Mouse (Mus musculus) left cerebral cortex, postnatal 14 days (tissue): ENCODE data around the gene Mnat1. TPM values are rescaled to one million over a fixed set of nuclear protein-coding genes. Genes with fewer than 3 reads are reported as not detected.
"Not testable (repeated sequence)": the region's sequence is repeated elsewhere in the genome, so short reads cannot be mapped to it uniquely, and the experiment has no call there.

Experiments used
- DNase-seq, 2 experiments: peaks; one replicate each; pipeline ENCODE4 v3.0.0; 2021 to 2022; ENCODE audit warnings: low spot score in 2 of 2, mixed read lengths in 1 of 2
- intact Hi-C: fragments of 180-260 bp; cut with DNase I; formaldehyde crosslinking; loops from one replicate; pipeline ENCODE4 v1.15.1; 2025
- long read RNA-seq, 2 experiments: library from polyadenylated mRNA; stranded (forward); transcript quantifications; one replicate each; pipeline ENCODE4 v2.0.0; 2021
- total RNA-seq, 2 experiments: library from RNA; stranded (reverse); gene quantifications; 2 replicates each; pipeline ENCODE4 v1.2.3; 2021

The Mnat1 gene
- 10 to 100 TPM; 18.3 to 19.1 TPM for total RNA-seq
- long read RNA-seq, experiment 1, transcript Mnat1-201 (8 exons, 2,505 nt), result major isoform, 7 of 9 reads
- long read RNA-seq, experiment 1, partial matches to known transcripts, result 1 of 9 reads
- long read RNA-seq, experiment 1, other reads (novel, unspliced or antisense), result 1 of 9 reads
- long read RNA-seq, experiment 2, transcript Mnat1-201 (8 exons, 2,505 nt), result major isoform, 5 of 7 reads
- long read RNA-seq, experiment 2, partial matches to known transcripts, result 2 of 7 reads
- long read RNA-seq, experiment 2, other reads (novel, unspliced or antisense), result 0 of 7 reads

DNA sequence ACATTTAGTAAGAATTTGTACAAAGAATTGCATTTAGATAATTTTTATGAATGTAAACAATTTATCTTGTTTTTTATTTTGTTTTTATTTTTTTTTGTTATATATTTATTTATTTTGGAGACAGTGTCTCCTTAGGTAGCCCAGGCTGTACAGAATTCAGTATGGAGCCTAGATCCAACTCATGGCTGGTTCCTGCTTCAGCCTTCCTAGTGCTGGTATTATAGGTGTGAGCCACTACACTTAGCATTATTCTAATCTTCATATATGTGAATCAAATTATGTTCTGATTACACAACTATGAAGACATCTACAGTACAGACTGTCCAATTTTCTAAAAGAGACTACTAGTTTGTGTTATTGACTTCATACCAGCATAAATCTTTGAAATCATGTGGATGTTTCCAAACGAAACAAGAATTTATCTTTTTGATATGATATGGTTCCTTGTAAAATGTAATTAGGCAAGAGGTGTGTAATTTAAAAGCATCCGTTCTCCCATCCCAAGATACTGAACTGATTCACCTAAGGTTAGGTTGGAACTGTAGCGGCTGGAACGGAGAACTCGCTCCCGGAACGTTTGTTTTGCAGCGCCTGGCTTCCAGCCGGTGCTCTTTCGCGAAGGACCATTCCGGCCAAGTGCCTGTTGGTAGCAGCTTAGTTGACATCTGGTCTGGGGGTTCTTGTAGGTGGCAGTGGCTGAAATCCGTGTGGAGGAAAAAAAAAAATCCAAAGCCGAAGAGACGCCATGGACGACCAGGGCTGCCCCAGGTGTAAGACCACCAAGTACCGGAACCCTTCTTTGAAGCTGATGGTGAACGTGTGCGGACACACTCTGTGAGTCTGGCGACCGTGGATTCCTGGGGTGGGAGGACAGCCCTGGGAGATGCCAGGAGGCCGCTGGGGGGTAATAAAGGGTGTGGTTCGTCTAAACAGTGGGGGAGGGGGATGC is at the start of gene Mnat1:
TSS of gene Mnat1 (plus strand) at position 625 of the 949 bp plus-strand sequence.
- intact Hi-C loops, result no loop called here
- peak; percentile 68 to 84 for DNase-seq

DNA sequence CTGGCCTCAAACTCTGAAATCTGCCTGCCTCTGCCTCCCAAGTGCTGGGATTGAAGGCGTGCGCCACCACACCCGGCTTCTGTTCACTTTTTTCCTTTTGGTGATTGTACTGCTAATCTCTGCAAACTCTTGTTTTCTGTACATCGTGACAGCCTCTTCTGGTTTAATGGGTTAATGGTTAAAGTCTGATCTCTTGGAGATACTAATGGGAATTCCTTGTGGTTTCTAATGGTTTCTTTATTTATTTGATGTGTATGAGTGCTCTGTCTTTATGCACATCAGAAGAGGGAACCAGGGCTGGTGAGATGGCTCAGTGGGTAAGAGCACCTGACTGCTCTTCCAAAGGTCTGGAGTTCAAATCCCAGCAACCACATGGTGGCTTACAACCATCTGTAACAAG is 41.7 kb upstream of the Mnat1 start:
- DNase-seq, intact Hi-C loops: not testable (repeated sequence)

DNA sequence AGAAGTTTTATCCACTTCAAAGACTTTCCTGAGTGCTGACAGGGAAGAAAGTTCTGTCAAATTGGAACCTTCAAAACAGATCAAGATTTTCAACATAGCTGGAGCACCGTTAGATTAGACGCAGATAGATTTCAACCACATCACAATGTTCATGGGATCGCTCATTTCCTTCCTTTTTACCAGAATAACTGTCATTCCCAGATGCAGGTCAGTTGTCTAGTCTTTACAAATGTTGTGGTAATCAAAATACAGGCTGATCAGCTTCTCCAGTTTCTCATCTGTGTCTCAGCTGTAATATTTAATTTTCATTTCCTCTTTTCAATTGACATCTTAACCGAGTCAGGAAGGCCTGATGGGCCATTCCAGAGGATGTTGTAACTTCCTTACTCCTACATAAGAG is 39.7 kb upstream of the Mnat1 start:
- intact Hi-C loops, result no loop called here
- no peak for DNase-seq

DNA sequence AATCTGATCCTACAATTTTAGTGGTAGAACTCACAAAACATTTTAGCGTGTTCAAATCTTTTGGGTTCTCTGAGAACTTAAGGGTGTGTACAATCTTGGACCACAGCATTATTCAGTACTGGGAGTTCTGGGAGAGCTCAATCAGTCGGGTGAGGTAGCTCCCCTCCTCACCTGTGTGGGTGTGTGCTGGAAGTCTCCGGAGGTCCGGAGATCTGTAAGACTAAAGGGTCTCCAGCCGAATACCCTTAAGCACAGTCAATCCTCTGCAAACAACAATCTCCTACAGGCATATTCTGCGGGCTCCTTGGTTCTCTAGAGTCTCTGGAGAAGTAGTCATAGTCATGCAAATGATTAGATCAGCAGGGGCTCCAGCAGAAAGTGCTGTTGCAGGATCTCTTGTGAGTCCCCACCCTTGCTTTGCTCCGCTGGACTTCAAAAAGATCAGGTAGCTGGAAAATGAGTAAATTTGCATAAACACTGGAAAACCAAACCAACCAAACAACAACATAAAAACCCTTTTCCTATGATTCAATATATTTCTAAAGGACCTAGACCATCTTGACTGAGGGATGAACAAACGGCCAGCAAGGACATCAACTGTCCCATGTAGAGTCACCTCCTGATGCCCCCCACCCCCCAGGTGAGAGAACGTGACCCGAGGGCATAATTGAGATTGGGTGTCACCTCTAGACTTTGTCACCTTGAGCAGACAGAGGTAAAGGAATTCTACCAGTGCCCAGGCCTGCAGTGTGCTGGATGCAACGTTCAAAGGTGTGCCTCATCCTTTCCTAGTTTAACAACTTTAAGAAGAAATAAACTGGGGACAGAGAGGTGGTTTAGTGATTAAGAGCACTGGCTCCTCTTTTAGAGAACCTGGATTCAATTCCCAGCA is 37.5 kb upstream of the Mnat1 start:
- intact Hi-C loops, result no loop called here
- no peak for DNase-seq

DNA sequence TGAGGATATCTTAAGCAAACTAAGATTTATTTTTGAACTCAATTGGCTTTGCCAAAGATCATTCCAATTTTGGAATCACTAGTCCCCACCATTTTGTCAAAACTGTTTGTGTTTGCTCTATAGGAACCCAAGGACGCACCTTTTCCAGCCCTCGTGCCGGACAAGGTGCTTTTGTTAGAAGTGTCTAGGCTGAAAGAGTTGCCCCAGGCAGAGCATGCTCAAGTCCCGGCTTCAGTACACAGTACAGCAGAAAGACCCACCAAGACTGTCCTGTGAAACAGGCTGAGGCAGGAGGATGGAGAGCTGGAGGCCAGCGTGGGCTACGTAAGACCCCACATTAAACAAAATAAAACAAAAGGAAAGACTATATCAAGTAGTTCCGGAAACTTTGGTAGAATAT is 36.4 kb upstream of the Mnat1 start:
- DNase-seq, result no peak
- intact Hi-C loops, result no loop called here

DNA sequence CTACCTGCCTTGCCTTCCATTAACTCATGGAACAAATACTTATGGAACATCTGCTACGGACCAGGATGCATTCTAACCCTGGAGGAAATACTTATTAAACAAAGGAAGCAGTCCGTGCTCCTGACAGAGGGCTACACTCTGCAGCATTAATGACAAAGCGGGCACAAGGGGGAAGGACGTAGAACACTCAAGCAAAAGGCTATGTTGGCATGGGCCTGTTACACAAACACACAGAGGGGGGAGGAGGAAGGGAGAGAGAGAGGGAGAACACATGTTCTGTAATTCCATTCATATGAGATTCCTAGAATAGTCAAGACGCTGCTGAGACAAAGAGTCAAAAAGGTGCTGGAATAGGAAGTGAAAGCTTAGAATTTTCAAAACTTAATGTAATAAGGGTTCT is 35.0 kb upstream of the Mnat1 start:
- intact Hi-C loops, result no loop called here
- no peak for DNase-seq

DNA sequence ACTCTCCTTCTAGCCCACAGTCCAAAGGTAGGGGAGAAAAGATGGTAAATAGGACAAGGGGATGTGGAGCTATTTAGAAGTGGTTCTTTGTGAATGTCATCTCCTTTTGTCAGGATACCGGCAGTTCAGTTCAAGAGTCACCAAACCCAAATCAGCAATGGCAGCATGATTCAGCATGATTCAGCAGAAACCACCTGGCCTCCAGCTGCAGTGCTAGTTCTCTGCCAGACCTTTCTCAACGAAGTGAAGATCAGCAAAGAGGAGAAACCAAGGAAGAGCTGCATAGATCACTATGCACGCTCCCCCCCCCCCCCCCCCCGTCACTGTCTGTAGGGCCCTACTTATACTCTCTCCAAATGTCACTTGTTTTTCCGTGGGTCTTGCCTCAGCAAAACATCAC is 34.6 kb upstream of the Mnat1 start:
- intact Hi-C loops, result no loop called here
- no peak for DNase-seq

DNA sequence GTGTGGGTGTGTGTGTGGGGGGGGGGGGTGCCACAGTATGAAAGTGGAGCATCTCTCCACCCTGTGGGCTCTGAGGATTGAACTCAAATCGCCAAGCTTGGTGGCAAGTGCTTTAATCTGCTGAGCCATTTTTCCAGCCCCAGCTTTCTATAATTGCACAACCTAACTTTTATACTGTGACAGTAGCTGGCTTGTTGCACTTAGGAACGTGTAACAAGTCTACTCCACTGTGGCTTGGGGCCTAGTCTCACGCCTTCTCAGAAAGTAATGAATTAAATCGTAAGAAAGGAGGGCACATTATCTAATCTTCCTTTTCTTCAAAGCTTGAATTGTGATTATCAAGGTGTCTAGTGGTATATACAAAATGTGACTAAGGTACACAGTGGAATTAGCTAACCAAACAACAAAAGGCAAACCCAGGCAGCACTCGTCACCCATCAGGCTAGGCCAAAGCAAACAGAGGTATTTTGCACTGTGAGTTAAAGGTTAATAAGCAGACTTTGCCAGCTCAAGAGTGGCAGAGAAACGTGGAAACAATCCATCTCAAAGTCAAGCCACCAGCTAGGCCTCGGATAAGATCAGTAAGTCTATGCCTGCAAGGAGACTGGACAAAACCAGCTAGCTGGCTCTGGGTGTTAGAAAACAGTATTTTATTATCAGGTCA is 32.7 kb upstream of the Mnat1 start:
- intact Hi-C loops, result no loop called here

DNA sequence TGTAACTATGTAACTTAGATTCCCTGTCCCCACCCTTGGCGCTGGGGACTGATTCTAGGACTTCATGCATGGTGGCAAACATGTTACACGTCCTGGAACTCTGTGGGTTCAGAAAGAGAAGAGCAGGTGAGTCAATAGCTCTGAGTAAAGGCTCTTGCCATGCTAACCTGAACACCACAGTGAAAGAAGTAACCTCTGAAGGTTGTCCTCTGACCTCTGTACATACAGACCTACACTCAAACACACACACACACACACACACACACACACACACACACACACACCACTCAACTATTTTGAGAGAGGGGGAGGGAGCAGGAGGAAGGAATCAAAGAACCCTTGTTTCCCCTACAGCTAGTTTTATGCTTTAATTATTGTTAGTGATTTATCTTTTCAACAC is 29.3 kb upstream of the Mnat1 start:
- intact Hi-C loops, result no loop called here
- no peak for DNase-seq

More for the DNA sequence above, 32.7 kb upstream of the Mnat1 start:
- no peak for DNase-seq

DNA sequence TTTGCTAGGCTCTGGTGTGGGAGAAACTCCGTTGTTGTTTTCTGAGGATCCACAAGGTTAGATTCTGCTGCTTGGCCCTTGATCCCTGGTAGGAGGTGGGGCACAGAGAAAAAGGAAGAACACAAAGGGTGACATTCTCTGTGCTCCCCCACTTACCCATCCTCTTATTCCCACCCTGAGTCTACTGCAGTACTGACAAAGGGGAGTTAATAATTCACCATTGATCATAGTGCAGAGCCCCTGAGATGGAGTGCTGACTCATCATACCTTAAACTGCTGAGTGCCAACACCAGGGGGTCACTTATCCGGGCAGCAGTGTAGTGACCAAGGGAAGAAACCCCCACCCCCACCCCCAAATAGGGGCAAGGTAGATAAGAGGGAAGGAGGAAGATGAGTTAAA is 28.9 kb upstream of the Mnat1 start:
- no peak for DNase-seq
- intact Hi-C loops, result no loop called here

DNA sequence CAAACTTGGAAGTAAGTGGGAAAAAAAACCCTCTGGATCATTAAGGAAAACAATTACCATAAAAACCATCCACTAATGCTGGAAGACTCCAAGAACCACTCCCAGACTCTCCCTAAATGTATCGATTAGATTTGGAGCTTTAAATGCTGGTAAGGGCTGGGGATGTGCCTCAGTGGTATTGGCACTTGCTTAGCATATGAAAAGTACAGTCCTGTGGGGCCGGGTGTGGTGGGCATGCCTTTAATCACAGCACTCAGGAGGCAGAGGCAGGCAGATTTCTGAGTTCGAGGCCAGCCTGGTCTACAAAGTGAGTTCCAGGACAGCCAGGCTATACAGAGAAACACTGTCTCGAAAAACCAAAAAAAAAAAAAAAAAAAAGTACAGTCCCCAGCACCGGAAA is 27.3 kb upstream of the Mnat1 start:
- intact Hi-C loops, DNase-seq: not testable (repeated sequence)

DNA sequence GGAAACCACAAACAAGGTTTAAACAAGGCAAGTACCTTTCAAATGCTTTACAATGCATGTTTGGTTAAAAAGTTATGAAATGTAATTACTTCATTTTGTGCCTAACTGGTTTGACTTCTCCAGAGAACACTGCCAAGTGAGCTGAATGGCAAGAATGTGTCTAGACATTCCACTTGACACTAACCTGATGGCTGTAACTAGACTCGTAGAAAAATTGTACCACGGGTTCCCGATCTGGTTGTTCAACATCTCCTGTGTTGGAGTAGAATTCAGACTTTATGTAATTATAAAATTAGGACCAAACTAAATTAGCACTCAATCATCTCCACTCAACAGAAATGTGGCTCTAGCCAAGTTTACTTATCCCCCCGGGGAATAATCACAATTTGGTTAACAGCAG is 24.9 kb upstream of the Mnat1 start:
- no peak for DNase-seq
- intact Hi-C loops, result no loop called here

DNA sequence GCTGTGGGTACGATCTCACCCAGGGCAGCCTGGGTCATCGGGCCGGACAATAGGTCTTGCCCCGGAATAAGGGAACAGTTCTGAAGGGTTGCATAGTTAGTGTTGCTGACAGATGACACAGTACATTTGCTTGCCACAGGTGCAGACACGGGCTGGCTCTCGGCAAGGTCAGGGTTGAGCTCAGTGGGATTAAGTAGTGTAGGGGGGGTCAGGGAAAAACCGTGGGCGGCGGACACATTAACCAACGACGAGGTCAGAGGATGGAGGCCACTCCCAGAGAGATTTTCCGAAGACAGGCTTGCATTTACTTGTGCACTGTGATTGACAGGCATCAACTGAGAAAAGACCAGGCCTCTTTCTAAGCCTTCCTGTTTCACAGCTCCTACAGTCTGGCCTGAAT is 19.8 kb upstream of the Mnat1 start:
- DNase-seq, result no peak
- intact Hi-C loops, result no loop called here

DNA sequence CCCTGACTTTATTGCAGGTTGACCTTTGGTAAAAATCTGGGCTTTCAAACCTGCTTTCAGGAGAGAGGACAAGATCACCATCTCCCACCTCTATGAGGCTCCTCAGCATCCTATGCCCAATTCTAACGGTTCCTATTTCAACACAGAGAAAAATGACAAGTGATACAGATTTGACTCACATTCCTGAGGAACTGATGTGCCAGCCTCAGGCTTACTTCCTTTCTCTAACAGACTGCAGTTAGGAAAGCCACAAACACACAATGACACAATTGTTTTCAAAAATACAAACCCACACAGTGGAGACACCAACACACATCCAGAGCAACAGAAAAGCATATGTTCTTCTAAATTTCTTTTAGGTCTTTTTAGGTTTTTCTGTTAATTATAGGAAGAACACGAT is 15.7 kb upstream of the Mnat1 start:
- intact Hi-C loops, result no loop called here
- DNase-seq, result no peak

DNA sequence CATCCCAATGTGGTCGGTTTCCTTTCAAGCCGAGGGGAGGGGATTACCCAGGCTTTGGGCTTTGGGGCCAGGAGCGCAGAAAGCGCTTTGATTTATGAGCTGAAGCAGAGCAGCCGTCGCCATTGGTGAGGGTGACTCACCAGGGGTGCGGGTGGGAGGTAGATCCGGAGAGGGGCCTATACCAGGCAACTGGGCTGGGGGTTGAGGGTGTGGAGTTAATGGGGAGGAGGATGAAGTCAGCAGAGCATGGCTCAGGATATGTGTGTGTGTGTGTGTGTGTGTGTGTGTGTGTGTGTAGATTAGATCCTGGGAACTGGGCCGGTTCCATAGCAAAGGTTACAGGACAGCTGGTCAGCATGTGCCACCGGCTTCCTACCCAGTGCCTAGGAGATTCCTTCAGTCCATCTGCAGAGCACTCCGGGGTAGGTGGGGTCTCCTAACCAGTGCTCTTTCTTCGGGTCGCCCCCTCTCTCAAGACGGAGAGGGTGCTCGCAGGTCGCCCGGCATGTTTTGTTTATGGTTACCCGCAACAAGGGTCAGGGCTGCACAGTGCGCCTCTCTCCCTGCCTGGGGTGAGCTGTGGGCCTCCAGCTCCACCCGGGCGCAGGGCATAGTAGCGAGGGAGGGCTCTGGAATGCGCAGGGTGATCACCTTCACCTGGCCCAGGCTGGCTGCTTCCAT is 12.9 kb upstream of the Mnat1 start:
- intact Hi-C loops, result loop anchor here (5.0 kb wide), 1 partner anchor 58 kb away; the partner anchor contains the start of gene Six1
- no peak for DNase-seq

DNA sequence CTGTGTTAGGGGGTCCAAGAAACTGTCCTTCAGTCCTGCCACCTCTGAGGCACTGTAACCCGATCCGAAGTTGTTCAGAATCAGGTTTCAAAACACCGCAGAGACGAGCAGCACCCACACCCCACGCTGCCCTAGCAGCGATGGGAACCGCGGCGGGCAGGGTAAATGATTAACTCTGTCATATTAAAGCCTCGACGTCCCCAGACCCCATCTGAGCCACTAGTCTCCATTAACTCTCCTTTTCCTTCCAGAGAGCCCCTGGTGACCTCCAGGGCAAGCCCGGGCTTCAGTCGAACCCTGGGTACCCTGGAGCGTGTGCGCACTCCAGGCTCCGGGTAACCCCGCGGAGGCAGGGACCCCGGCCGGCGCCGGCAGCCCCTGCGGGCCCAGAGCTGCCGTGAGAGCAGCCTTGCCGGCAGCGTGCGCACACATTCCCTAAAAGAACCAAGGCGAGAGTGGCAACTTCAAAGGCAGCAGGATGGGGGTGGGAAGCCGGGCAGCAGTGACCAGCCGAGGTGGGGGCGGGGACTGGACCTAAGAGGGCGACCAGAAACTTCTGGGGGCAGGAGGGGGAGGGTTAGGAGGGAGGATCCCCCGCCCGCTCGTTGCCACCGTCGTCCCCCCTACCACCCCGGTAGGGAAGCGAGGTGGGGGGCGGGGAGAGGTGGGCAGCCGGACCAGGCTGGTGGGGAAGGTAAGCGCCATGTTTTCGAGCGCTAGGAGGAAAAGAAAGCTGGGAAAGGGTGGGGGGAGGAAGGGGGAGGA is 11.8 kb upstream of the Mnat1 start:
- no peak for DNase-seq
- intact Hi-C loops, result loop anchor here (5.0 kb wide), 1 partner anchor 59 kb away; the partner anchor contains the start of gene Six1

DNA sequence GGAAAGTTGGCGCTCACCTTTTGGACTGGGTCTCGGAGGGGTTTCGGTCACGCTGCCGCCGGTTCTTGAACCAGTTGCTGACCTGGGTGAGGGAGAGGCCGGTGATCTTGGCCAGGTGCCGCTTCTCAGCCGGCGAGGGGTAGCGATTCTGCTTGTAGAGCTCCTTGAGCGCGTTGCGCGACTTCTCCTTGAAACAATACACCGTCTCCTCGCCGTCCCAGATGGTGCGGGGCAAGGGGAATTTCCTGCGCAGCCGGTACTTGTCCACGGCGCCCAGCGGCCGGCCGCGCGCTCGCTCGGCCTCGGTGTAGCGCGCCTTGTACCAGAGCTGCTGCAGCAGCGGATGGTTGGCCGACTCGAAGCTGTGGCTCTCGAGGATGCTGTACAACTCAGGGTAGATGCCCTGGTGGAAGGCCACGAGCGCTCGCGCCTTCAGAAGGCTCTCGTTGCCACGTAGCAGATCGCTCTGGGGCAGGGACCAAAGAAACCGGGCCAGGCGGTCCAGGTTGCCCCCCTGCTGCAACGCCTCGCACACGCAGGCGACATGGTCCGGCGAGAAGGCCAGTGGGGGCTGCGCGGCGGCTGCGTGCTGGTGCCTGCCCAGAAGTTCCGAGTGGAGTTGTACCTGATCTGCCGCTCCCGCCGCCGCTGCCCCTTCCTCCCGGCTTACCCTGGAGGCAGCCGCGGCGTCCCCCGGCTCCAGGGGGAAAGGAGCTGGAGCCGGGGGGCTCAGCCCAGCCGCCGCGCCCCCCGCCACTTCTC is 11.0 kb upstream of the Mnat1 start:
- DNase-seq, result peak; percentile 12 to 15
- intact Hi-C loops, result loop anchor here (5.0 kb wide), 1 partner anchor 60 kb away; the partner anchor contains the start of gene Six1
